12 mouse cellular contexts compared by ENCODE assay signal in genomic region chr13:20354604-20354999, GRCm38 (mm10).
A peak's percentile ranks its signal among the peaks of the same experiment; 100 is the strongest.
DNase-seq lines count a peak whose midpoint lies in the region; ATAC-seq and TF ChIP-seq lines count a peak whose summit lies in the region.
"Had no signal": no experiment of that assay in that cellular context is flagged by ENCODE, and none has a peak within 500 bp of the region (broad histone marks: within the 10 kb centered on the region; RNA-seq: fewer than 3 reads in every experiment).

No protein-coding gene starts in this region.

- H3K36me3 ChIP-seq in neural tube, embryonic 11.5 days (ENCODE audit: control insufficient read depth, insufficient read depth, low read length), result no peaks in the 10 kb centered on the region
- no peaks in the 10 kb centered on the region for H3K36me3 ChIP-seq in hindbrain, embryonic 14.5 days (replicated peaks; ENCODE audit: control insufficient read depth, insufficient read depth)
- H3K36me3 ChIP-seq: lung, embryonic 15.5 days had no signal

- peak; percentile 53; the same call in 1 of the 2 replicates for ATAC-seq in neural tube, embryonic 11.5 days (ENCODE audit: insufficient read depth, low FRiP score, low TSS enrichment)
- peak; percentile 88 for ATAC-seq in hindbrain, embryonic 14.5 days (ENCODE audit: low FRiP score)
- ATAC-seq: Patski had no signal

- TF ChIP-seq CTCF in left cerebral cortex, adult 2 months (IDR thresholded peaks at IDR 0.05), result no peak

- intact Hi-C loops in left cerebral cortex, adult 2 months (cut with DNase I), result loop anchor here (5.0 kb wide), 1 partner anchor 118 kb away; no protein-coding TSS in a partner anchor

- H3K4me2 ChIP-seq in neural tube, embryonic 11.5 days (ENCODE audit: low read depth), result no peak overlapping the region
- peak overlapping the region; percentile 16; the same call in 1 of the 2 replicates for H3K4me2 ChIP-seq in hindbrain, embryonic 14.5 days (replicated peaks)
- H3K4me2 ChIP-seq: lung, embryonic 15.5 days had no signal

- H3K27me3 ChIP-seq in neural tube, embryonic 11.5 days (ENCODE audit: control insufficient read depth, insufficient read depth, low read length), result no peaks in the 10 kb centered on the region
- H3K27me3 ChIP-seq in hindbrain, embryonic 14.5 days (ENCODE audit: control insufficient read depth, insufficient read depth, low read length), result no peaks in the 10 kb centered on the region
- H3K27me3 ChIP-seq: lung, embryonic 15.5 days; Patski had no signal

- no peak overlapping the region for H3K9ac ChIP-seq in neural tube, embryonic 11.5 days (ENCODE audit: low read length)
- no peak overlapping the region for H3K9ac ChIP-seq in hindbrain, embryonic 14.5 days
- H3K9ac ChIP-seq: lung, embryonic 15.5 days had no signal

- WGBS in neural tube, embryonic 11.5 days, result 75% methylated on average over 5 of the region's 5 CpGs
- 28% methylated on average over 5 of the region's 5 CpGs for WGBS in hindbrain, embryonic 14.5 days

- DNase-seq in embryo, embryonic 11 days, result peak; percentile 27
- no peak for DNase-seq in embryo, embryonic 9.5 days (ENCODE audit: extremely low spot score)
- DNase-seq in neural tube, embryonic 11.5 days (ENCODE audit: low spot score), result no peak
- DNase-seq in neural tube, embryonic 10.5 days (ENCODE audit: extremely low spot score, low spot score), result no peak
- peak; percentile 70 for DNase-seq in hindbrain, embryonic 14.5 days (ENCODE audit: low spot score)
- DNase-seq in retina, postnatal 7 days (ENCODE audit: low read depth, low spot score), result peak; percentile 9
- no peak for DNase-seq in thymus, postnatal 0 days (ENCODE audit: low spot score)
- DNase-seq in left cerebral cortex, adult 2 months (ENCODE audit: extremely low spot score in 1 of 2, low spot score in 2 of 2), result no peak

- H3K4me3 ChIP-seq in neural tube, embryonic 11.5 days (ENCODE audit: low read depth, low read length), result no peak overlapping the region
- H3K4me3 ChIP-seq in hindbrain, embryonic 14.5 days (replicated peaks; ENCODE audit: low read length), result no peak overlapping the region
- H3K4me3 ChIP-seq in left cerebral cortex, adult 2 months, result no peak overlapping the region
- H3K4me3 ChIP-seq: erythroblast, embryonic 14.5 days; lung, embryonic 15.5 days had no signal

- H3K27ac ChIP-seq in neural tube, embryonic 11.5 days (ENCODE audit: low read depth, low read length), result no peak overlapping the region
- peak overlapping the region; percentile 77 for H3K27ac ChIP-seq in hindbrain, embryonic 14.5 days
- H3K27ac ChIP-seq in left cerebral cortex, adult 2 months, result no peak overlapping the region
- H3K27ac ChIP-seq: lung, embryonic 15.5 days; stomach, postnatal 0 days had no signal

- H3K4me1 ChIP-seq in neural tube, embryonic 11.5 days (ENCODE audit: control insufficient read depth, insufficient read depth, low read length), result no peaks in the 10 kb centered on the region
- peaks cover 15% of the 10 kb centered on the region for H3K4me1 ChIP-seq in hindbrain, embryonic 14.5 days (replicated peaks; ENCODE audit: control insufficient read depth, insufficient read depth, low read length)
- H3K4me1 ChIP-seq: lung, embryonic 15.5 days had no signal

- no peaks in the 10 kb centered on the region for H3K9me3 ChIP-seq in neural tube, embryonic 11.5 days (ENCODE audit: control insufficient read depth, low read length)
- no peaks in the 10 kb centered on the region for H3K9me3 ChIP-seq in hindbrain, embryonic 14.5 days (ENCODE audit: control insufficient read depth, low read length)
- H3K9me3 ChIP-seq: lung, embryonic 15.5 days had no signal

Comparison
In these comparisons a context has a peak if more than half of its experiments do, and no peak if none do; other contexts are left out.
1. DNase-seq: peak in embryo, embryonic 11 days (single experiment), hindbrain, embryonic 14.5 days (single experiment) and retina, postnatal 7 days (single experiment); none in embryo, embryonic 9.5 days (single experiment), neural tube, embryonic 11.5 days (single experiment), neural tube, embryonic 10.5 days (single experiment), thymus, postnatal 0 days (single experiment) and left cerebral cortex, adult 2 months (0 of 2).